Mouse (Mus musculus) spleen, adult 2 months (tissue): ENCODE results near the gene Gm44511.
"Not testable (repeated sequence)": the region's sequence is repeated elsewhere in the genome, so short reads cannot be mapped to it uniquely, and the experiment has no call there.

Source experiments
- CTCF ChIP-seq: fragments of 200-500 bp; IDR thresholded peaks from 2 replicates; pipeline ENCODE4 v1.5.1; 2011; ENCODE audit warnings: mild to moderate bottlenecking, inconsistent platforms; ENCODE audit not compliant: insufficient read depth, insufficient read length, insufficient replicate concordance; ENCODE audit errors: extremely low read depth
- POLR2A ChIP-seq: fragments of 200-500 bp; IDR thresholded peaks from 2 replicates; pipeline ENCODE4 v1.6.1; 2011; ENCODE audit warnings: low read depth, low read length, inconsistent platforms

DNA sequence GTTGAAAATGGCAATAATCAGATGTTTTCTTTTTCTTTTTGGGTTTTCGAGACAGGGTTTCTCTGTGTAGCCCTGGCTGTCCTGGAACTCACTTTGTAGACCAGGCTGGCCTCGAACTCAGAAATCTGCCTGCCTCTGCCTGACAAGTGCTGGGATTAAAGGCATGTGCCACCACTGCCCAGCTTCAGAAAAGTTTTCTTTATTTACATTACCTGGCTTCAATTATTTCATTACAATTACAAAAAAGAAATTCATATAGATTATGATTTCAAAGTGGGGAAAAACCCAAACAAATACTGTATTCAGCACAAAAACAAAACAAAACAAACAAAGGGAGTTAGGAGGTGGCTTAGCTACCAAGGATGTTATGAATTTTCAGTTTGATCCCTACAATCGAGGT is 14.6 kb upstream of the Gm44511 start:
- TF ChIP-seq CTCF, POLR2A: not testable (repeated sequence)
